Mouse (Mus musculus) CH12.LX (cell line): ENCODE measurements around the gene Camta1. TPM values are rescaled to one million over a fixed set of nuclear protein-coding genes. Genes with fewer than 3 reads are reported as not detected.

Source experiments
- DNase-seq: peaks from one replicate; pipeline ENCODE4 v3.0.0-alpha.2; 2013; ENCODE audit errors: extremely low read depth
- H3K27ac ChIP-seq: 2 replicates; pipeline ENCODE4 v1.5.1; 2012; ENCODE audit warnings: low read depth, mild to moderate bottlenecking, control low read depth, moderate library complexity; ENCODE audit not compliant: insufficient read depth
- H3K27me3 ChIP-seq: replicated peaks from 2 replicates; pipeline ENCODE3; 2012; ENCODE audit warnings: inconsistent platforms
- H3K36me3 ChIP-seq, 2 experiments: replicated peaks in 1 of 2; 2 replicates each; pipeline versions ENCODE3 to v1.6.1; 2012; ENCODE audit warnings: inconsistent platforms in 1 of 2, low read length in 1 of 2, mild to moderate bottlenecking in 1 of 2, mixed read lengths in 1 of 2, moderate library complexity in 1 of 2; ENCODE audit not compliant: control insufficient read depth in 1 of 2, insufficient read depth in 1 of 2
- H3K4me1 ChIP-seq, 2 experiments: 2 replicates each; pipeline ENCODE4 v1.6.1; 2012; ENCODE audit warnings: inconsistent platforms in 1 of 2, moderate library complexity in 1 of 2; ENCODE audit not compliant: insufficient read depth in 2 of 2, control insufficient read depth in 1 of 2
- H3K4me2 ChIP-seq: 2 replicates; pipeline ENCODE4 v1.6.1; 2012; ENCODE audit warnings: low read depth, mild to moderate bottlenecking, control low read depth; ENCODE audit not compliant: poor library complexity, insufficient read depth, severe bottlenecking
- H3K4me3 ChIP-seq, 3 experiments: fragments of 150-350 bp in 1 of 3; sonication (generic) in 1 of 3; replicated peaks in 1 of 3; 2 replicates each; pipeline versions ENCODE3 to v1.5.1; 2011 to 2012; ENCODE audit warnings: low read depth in 2 of 3, low read length in 2 of 3, mild to moderate bottlenecking in 2 of 3, moderate library complexity in 2 of 3, control low read depth in 1 of 3, improper control_type of control experiment in 1 of 3, inconsistent platforms in 1 of 3, mixed read lengths in 1 of 3; ENCODE audit not compliant: poor library complexity in 1 of 3
- H3K79me2 ChIP-seq: replicated peaks from 2 replicates; pipeline ENCODE4 v1.6.1; 2012; ENCODE audit warnings: mild to moderate bottlenecking, moderate library complexity; ENCODE audit not compliant: control insufficient read depth, poor library complexity, insufficient read depth, severe bottlenecking; ENCODE audit errors: extremely low read depth
- H3K9ac ChIP-seq: 2 replicates; pipeline ENCODE4 v1.6.1; 2012; ENCODE audit warnings: low read depth, mild to moderate bottlenecking, control low read depth, moderate library complexity; ENCODE audit not compliant: insufficient read depth
- H3K9me3 ChIP-seq: replicated peaks from 2 replicates; pipeline ENCODE3; 2012; ENCODE audit warnings: low read length, inconsistent platforms, mixed read lengths
- CTCF ChIP-seq, 2 experiments: IDR thresholded peaks in 1 of 2; conservative IDR thresholded peaks in 1 of 2; 2 replicates each; pipeline ENCODE4 v1.5.1; 2011 to 2012; ENCODE audit warnings: low read depth in 2 of 2, low read length in 2 of 2, improper control_type of control experiment in 1 of 2, inconsistent platforms in 1 of 2, mild to moderate bottlenecking in 1 of 2, moderate library complexity in 1 of 2
- ELF1 ChIP-seq: IDR thresholded peaks from 2 replicates; pipeline ENCODE4 v1.6.1; 2014; ENCODE audit warnings: low read depth, mild to moderate bottlenecking, inconsistent platforms, low read length, improper control_type of control experiment
- GABPA ChIP-seq: IDR thresholded peaks from 2 replicates; pipeline ENCODE4 v1.6.1; 2012; ENCODE audit warnings: low read depth, low read length, improper control_type of control experiment, inconsistent platforms; ENCODE audit not compliant: insufficient replicate concordance
- JUN ChIP-seq: IDR thresholded peaks from 2 replicates; pipeline ENCODE4 v1.6.1; 2011; ENCODE audit warnings: low read depth, mild to moderate bottlenecking, low read length, improper control_type of control experiment, moderate library complexity; ENCODE audit not compliant: insufficient read depth
- KAT2A ChIP-seq: IDR thresholded peaks from 2 replicates; pipeline ENCODE4 v1.6.1; 2012; ENCODE audit warnings: low read length, improper control_type of control experiment, inconsistent platforms; ENCODE audit not compliant: insufficient replicate concordance
- MAFK ChIP-seq: IDR thresholded peaks from 2 replicates; pipeline ENCODE4 v1.6.1; 2011; ENCODE audit warnings: low read length, improper control_type of control experiment; ENCODE audit not compliant: insufficient replicate concordance
- MEF2A ChIP-seq: IDR thresholded peaks from 2 replicates; pipeline ENCODE4 v1.6.1; 2014; ENCODE audit warnings: low read depth, mild to moderate bottlenecking, inconsistent platforms, low read length, improper control_type of control experiment, borderline replicate concordance
- MXI1 ChIP-seq: IDR thresholded peaks from 2 replicates; pipeline ENCODE4 v1.6.1; 2011; ENCODE audit warnings: mild to moderate bottlenecking, low read depth, low read length, improper control_type of control experiment
- NELFE ChIP-seq: IDR thresholded peaks from 2 replicates; pipeline ENCODE4 v1.6.1; 2011; ENCODE audit warnings: low read depth, low read length, improper control_type of control experiment
- NRF1 ChIP-seq: IDR thresholded peaks from 2 replicates; pipeline ENCODE4 v1.6.1; 2014; ENCODE audit warnings: low read depth, mild to moderate bottlenecking, inconsistent platforms, low read length, improper control_type of control experiment, moderate library complexity
- POLR2AphosphoS2 ChIP-seq: IDR thresholded peaks from 2 replicates; pipeline ENCODE4 v1.6.1; 2011; ENCODE audit warnings: low read depth, low read length, improper control_type of control experiment
- RAD21 ChIP-seq: IDR thresholded peaks from 2 replicates; pipeline ENCODE4 v1.6.1; 2011; ENCODE audit warnings: low read depth, mild to moderate bottlenecking, low read length, improper control_type of control experiment, moderate library complexity
- SMC3 ChIP-seq: IDR thresholded peaks from 2 replicates; pipeline ENCODE4 v1.6.1; 2011; ENCODE audit warnings: low read depth, low read length, improper control_type of control experiment
- ZC3H11A ChIP-seq: IDR thresholded peaks from 2 replicates; pipeline ENCODE4 v1.6.1; 2012; ENCODE audit warnings: low read depth, mild to moderate bottlenecking, inconsistent platforms, low read length, improper control_type of control experiment
- ZMIZ1 ChIP-seq: IDR thresholded peaks from 2 replicates; pipeline ENCODE4 v1.6.1; 2012; ENCODE audit warnings: low read depth, mild to moderate bottlenecking, inconsistent platforms, low read length, improper control_type of control experiment
- dilution Hi-C: fragments of 300-500 bp; cut with MboI; formaldehyde crosslinking; loops from 2 replicates; pipeline ENCODE4 v1.14.3; 2020; ENCODE audit warnings: low sequenced_read_pairs; ENCODE audit not compliant: extremely low pct_unique_long_range_greater_than_20kb, extremely low pct_ligation_motif_present
- in situ Hi-C: fragments of 300-500 bp; cut with MboI; formaldehyde crosslinking; loops from 3 replicates; pipeline ENCODE4 v1.14.3; 2019; ENCODE audit warnings: low sequenced_read_pairs, low pct_ligation_motif_present, low pct_unique_long_range_greater_than_20kb, mixed read lengths
- polyA plus RNA-seq: library from polyadenylated mRNA; unstranded; fragments of >175 nt; gene quantifications from 2 replicates; pipeline ENCODE4 v1.2.1, GENCODE M21; 2012; ENCODE audit warnings: low read depth; ENCODE audit not compliant: insufficient read length
- total RNA-seq, 2 experiments: library from RNA; depleted of rRNA; stranded (reverse); fragments of 300-350 nt in 1 of 2; fragments of >200 nt in 1 of 2; gene quantifications; 2 replicates each; pipeline ENCODE4 v1.2.3; 2012 to 2014

Gene Camta1
- total and polyA plus RNA-seq, 3 experiments = 9.9 to 32.5 (median 15.3) TPM

DNA sequence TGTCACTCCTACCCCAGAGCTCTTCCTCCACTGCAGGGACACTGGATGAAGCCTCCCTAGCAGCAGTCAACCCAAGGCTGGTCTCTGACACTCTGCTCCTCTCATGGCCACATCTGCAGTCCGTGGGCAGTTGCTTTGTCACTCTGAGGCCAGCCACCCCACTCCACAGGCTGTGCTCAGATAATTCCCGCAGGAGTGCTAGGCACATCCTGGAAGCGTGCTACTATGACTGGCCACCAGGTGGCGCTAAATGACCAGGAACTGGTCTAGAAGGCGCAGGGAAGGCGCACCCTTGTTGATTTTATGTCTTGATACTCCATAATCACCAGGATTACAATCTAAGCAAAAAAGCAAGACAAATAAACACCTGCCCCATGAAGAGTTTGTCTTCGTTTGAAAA lies 704.8 kb downstream of the Camta1 start:
- H3K36me3 ChIP-seq = no peaks in the 10 kb centered on the region
- TF ChIP-seq JUN (no peak), POLR2AphosphoS2 (no peak), RAD21 (peak; percentile 58), CTCF (conservative IDR thresholded peaks at IDR 0.05 in 1 of 2, IDR thresholded peaks at IDR 0.05 in 1 of 2; ENCODE audit: low read depth in 2 of 2, low read length in 2 of 2) (peak in 1 of 2 experiments; percentile 54; a peak in 2 of 4 replicates), NELFE (no peak), SMC3 (peak; percentile 30), NRF1 (no peak)
- no peaks in the 10 kb centered on the region for H3K27me3 ChIP-seq
- DNase-seq = peak; percentile 18
- H3K4me2 ChIP-seq = no peak overlapping the region
- in situ Hi-C loops (loop anchor here (25.0 kb wide), 2 partner anchors 605 to 730 kb away; no protein-coding TSS in a partner anchor), dilution Hi-C loops (no loop called here)
- no peak overlapping the region for H3K9ac ChIP-seq
- peaks cover 90% of the 10 kb centered on the region for H3K9me3 ChIP-seq
- no peak overlapping the region for H3K27ac ChIP-seq
- H3K4me1 ChIP-seq = no peaks in the 10 kb centered on the region
- H3K4me3 ChIP-seq = no peak overlapping the region
- no peaks in the 10 kb centered on the region for H3K79me2 ChIP-seq

DNA sequence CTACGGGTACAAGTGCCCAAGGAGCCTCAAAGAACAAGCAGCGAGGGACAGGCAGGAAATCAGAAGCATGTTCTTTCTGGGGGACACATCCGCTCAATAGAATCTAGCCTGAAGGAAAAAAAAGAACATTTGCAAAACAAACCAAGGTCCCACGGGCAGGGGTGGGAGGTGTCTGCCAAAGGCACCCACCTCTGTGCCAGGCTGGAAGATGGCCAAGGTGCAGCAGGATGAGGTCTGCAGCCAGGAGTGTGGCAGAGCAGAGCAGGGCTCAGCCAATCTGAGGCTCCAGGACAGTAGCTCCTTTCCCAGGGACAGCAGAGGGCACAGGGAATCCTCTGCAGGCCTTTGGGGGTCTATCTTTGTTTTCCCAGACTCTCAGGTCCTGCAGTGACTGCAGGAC lies 706.1 kb downstream of the Camta1 start:
- TF ChIP-seq ZC3H11A (no peak), ELF1 (no peak), ZMIZ1 (no peak), MXI1 (no peak), SMC3 (no peak), KAT2A (no peak), GABPA (no peak), JUN (no peak), NELFE (no peak), CTCF (conservative IDR thresholded peaks at IDR 0.05 in 1 of 2, IDR thresholded peaks at IDR 0.05 in 1 of 2; ENCODE audit: low read depth in 2 of 2, low read length in 2 of 2) (no peak), MAFK (no peak), MEF2A (no peak), POLR2AphosphoS2 (no peak)
- TF ChIP-seq, all 38 proteins: peak for 0
- no peaks in the 10 kb centered on the region for H3K36me3 ChIP-seq

More for the DNA sequence above, 706.1 kb downstream of the Camta1 start:
- dilution Hi-C loops = no loop called here
- H3K9ac ChIP-seq = no peak overlapping the region
- in situ Hi-C loops = loop anchor here (25.0 kb wide), 2 partner anchors 607 to 732 kb away; no protein-coding TSS in a partner anchor
- no peak overlapping the region for H3K27ac ChIP-seq
- H3K9me3 ChIP-seq = peaks cover 90% of the 10 kb centered on the region
- no peak overlapping the region for H3K4me3 ChIP-seq
- H3K79me2 ChIP-seq = no peaks in the 10 kb centered on the region
- H3K27me3 ChIP-seq = no peaks in the 10 kb centered on the region
- H3K4me2 ChIP-seq = no peak overlapping the region
- H3K4me1 ChIP-seq = no peaks in the 10 kb centered on the region
- no peak for DNase-seq
